Mouse (Mus musculus): ENCODE data around the gene Aatk. TPM values are rescaled to one million over a fixed set of nuclear protein-coding genes. Genes with fewer than 3 reads are reported as not detected.

Aatk gene
- polyA plus RNA-seq, 1 experiment from 2014 or later: 2.0 TPM

DNA sequence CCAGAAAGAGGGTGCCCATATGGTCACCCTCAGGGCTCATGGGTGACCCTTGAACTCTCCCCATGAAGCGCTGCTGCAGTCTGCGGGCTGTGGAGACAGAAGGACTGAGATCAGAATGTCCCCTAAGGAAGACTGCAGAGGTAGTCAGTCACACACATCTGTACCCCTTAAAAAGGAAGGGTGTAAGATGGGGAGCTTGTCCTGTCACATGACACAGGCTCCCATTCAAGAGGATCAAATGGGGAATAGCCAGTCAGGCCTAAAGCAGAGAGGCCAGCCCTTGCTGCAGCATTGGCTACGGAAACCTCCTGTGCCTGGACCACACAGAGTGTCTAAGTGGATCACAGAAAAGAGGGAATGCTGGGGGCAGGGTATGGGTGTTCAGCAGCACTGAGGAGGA is 13.5 kb downstream of the Aatk start:
- WGBS: 64% methylated on average over 3 of the region's 3 CpGs
- Histone ChIP-seq H3K9ac (ENCODE audit: low read length) (no peak overlapping the region), H3K4me2 (ENCODE audit: low read depth, low read length) (no peak overlapping the region), H3K4me3 (ENCODE audit: low read length) (no peak overlapping the region), H3K36me3 (ENCODE audit: control insufficient read depth, insufficient read depth, low read length) (no peaks in the 10 kb centered on the region), H3K27ac (ENCODE audit: low read length) (no peak overlapping the region), H3K4me1 (replicated peaks; ENCODE audit: control insufficient read depth, insufficient read depth, low read length) (peaks cover 5% of the 10 kb centered on the region; the same call in 1 of the 2 replicates), H3K9me3 (ENCODE audit: control insufficient read depth, low read length) (no peaks in the 10 kb centered on the region), H3K27me3 (ENCODE audit: control insufficient read depth, insufficient read depth, low read depth, low read length) (no peaks in the 10 kb centered on the region)
- ATAC-seq (ENCODE audit: low read depth): 0 out of 2 replicates have a peak, but pooled peaks have one; percentile 10

DNA sequence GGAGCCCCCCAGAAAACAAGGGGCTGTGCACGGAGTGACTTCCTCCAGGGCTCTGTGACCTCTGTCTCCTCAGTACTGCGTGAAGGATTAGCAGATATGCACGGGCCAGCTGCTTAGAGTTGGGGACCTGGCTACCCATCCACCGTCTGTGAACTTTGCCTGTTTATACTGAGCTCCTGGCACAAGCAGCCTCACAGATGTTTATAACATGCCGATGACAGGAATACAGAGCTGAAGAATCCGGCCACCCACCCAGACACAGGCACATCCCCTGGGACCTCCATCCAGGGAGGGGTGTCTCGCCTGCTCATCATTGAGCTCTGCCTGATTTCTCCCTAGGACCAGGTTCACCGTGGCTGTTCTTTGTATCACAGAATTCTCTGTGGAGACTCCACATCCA is 14.9 kb downstream of the Aatk start:
- ATAC-seq (ENCODE audit: low read depth): no peak
- WGBS: 33% methylated on average over 8 of the region's 8 CpGs
- Histone ChIP-seq H3K9ac (ENCODE audit: low read length) (no peak overlapping the region), H3K9me3 (ENCODE audit: control insufficient read depth, low read length) (no peaks in the 10 kb centered on the region), H3K4me3 (ENCODE audit: low read length) (no peak overlapping the region), H3K36me3 (ENCODE audit: control insufficient read depth, insufficient read depth, low read length) (no peaks in the 10 kb centered on the region), H3K27me3 (ENCODE audit: control insufficient read depth, insufficient read depth, low read depth, low read length) (no peaks in the 10 kb centered on the region), H3K4me2 (ENCODE audit: low read depth, low read length) (no peak overlapping the region), H3K4me1 (replicated peaks; ENCODE audit: control insufficient read depth, insufficient read depth, low read length) (peaks cover 5% of the 10 kb centered on the region; the same call in 1 of the 2 replicates), H3K27ac (ENCODE audit: low read length) (0 out of 2 replicates have a peak overlapping the region, but pooled peaks have one; percentile 16)

DNA sequence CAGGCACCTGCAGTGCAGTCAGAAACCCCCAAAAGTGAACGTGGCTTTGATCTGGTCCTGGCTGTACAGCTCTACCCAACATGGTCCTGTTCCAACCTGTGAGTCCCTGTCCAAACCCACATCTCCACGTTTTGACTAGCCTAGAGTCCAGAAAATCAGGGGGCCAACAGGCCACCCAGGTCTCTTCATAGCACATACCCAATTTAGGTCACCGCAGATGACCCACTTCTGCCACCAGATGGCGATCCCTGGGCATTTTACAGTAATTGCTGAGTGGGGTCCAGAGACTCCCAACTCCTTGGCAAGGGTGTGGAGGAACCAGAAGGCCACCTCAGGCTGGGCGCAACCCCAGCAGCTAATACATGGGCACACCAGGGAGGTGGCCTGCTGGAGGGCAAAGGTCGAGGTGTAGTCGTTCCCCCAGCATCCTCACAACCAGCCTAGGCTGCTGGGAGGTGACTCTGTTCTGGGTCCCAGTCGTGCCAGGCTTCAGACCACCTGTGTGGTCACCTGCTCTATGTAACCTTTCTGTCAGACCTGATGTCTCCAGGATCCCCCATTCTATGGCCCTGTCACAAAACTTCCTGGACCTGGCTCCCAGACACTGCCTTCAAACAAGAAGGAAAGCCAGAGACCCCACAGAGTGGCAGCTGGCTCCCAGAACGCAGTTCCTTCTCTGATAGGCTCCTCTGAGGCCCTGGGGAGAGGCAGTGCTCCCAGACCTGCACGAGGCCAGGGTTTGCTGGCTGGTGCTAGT is 16.6 kb downstream of the Aatk start:
- Histone ChIP-seq H3K27ac (ENCODE audit: low read length) (no peak overlapping the region), H3K4me2 (ENCODE audit: low read depth, low read length) (no peak overlapping the region), H3K27me3 (ENCODE audit: control insufficient read depth, insufficient read depth, low read depth, low read length) (no peaks in the 10 kb centered on the region), H3K9me3 (ENCODE audit: control insufficient read depth, low read length) (no peaks in the 10 kb centered on the region), H3K4me3 (ENCODE audit: low read length) (no peak overlapping the region), H3K4me1 (replicated peaks; ENCODE audit: control insufficient read depth, insufficient read depth, low read length) (peaks cover 5% of the 10 kb centered on the region; the same call in 1 of the 2 replicates), H3K36me3 (ENCODE audit: control insufficient read depth, insufficient read depth, low read length) (no peaks in the 10 kb centered on the region), H3K9ac (ENCODE audit: low read length) (no peak overlapping the region)
- 28% methylated on average over 10 of the region's 10 CpGs for WGBS
- peak; percentile 52 for ATAC-seq (ENCODE audit: low read depth)

DNA sequence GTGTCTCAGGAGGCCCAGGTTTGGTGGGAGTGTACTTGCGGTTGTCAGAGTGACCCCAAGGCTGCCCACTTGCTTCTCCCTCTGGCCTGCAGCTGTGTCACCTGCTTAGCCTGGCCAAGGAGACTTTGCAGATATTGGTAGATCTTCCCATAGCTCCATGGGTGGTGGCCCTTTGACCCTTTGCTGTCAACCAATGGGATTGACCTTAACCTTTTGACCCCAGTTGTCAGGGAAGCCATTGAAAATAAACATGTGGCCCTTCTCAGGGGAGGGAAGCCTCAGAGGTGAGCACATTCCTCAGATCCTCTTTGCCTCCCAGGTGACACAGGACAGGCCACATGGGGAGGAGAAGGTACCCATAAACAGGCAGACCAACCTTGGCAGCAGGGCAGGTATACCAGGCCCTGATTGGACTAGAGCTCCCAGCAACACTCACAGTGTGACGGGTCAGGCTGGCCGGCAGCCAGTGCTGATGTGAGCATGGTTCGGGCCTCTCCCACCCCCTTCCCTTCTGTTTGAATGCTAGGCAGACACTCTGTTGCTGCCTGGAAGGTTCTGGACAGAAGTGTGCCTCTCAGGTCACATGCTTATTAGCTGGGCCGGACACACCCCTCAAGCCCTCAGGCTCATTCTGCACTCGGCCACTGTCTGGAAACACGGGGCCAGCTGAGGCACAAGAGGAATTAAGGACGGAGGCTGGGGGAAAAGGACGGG is 17.4 kb downstream of the Aatk start:
- no peaks in the 10 kb centered on the region for H3K27me3 ChIP-seq (ENCODE audit: control insufficient read depth, insufficient read depth, low read depth, low read length)
- 0 out of 2 replicates have a peak, but pooled peaks have one; percentile 13 for ATAC-seq (ENCODE audit: low read depth)
- no peak overlapping the region for H3K4me3 ChIP-seq (ENCODE audit: low read length)
- no peaks in the 10 kb centered on the region for H3K36me3 ChIP-seq (ENCODE audit: control insufficient read depth, insufficient read depth, low read length)
- H3K9me3 ChIP-seq (ENCODE audit: control insufficient read depth, low read length): no peaks in the 10 kb centered on the region
- WGBS: 32% methylated on average over 9 of the region's 9 CpGs
- H3K4me2 ChIP-seq (ENCODE audit: low read depth, low read length): no peak overlapping the region
- peaks cover 5% of the 10 kb centered on the region; the same call in 1 of the 2 replicates for H3K4me1 ChIP-seq (replicated peaks; ENCODE audit: control insufficient read depth, insufficient read depth, low read length)
- H3K27ac ChIP-seq (ENCODE audit: low read length): no peak overlapping the region
- H3K9ac ChIP-seq (ENCODE audit: low read length): no peak overlapping the region

DNA sequence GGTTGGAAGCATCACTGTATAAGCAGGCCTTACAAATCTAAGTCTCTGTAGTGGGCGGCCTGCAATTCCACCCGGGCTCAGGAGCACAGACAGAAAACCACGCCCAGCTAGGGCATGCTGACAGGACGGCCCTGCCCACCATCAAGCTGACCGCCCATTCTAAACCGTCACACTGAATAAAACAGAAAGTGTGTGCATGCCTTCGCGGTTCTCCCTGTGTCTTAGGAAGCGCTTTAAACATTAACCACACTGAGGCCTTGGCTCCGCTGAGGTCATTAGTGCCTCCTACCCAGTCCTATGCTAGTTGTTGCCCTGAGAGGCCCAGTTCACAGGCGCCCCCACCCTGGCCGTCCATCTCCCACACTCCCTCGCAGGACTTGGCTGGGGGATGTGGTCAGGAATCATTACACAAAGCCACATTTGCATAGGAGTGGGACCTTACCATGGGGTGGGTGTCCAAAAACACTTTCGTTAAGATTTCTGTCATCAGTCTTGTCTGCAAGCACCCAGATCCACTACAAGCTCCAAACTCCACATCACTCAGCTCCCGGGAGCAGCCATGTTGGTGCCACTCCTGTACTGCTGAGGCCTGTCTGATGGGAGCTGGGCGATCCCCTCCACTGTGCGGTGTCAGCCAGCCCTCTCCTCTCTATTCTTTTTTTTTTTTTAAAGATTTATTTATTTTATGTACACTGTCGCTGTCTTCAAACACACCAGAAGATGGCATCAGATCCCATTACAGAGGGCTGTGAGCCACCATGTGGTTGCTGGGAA is 18.5 kb downstream of the Aatk start:
- Histone ChIP-seq H3K27me3 (ENCODE audit: control insufficient read depth, insufficient read depth, low read depth, low read length) (no peaks in the 10 kb centered on the region), H3K9me3 (ENCODE audit: control insufficient read depth, low read length) (no peaks in the 10 kb centered on the region), H3K4me2 (ENCODE audit: low read depth, low read length) (no peak overlapping the region), H3K4me3 (ENCODE audit: low read length) (no peak overlapping the region), H3K27ac (ENCODE audit: low read length) (no peak overlapping the region), H3K9ac (ENCODE audit: low read length) (no peak overlapping the region), H3K36me3 (ENCODE audit: control insufficient read depth, insufficient read depth, low read length) (no peaks in the 10 kb centered on the region), H3K4me1 (replicated peaks; ENCODE audit: control insufficient read depth, insufficient read depth, low read length) (peaks cover 5% of the 10 kb centered on the region; the same call in 1 of the 2 replicates)
- peak; percentile 39; the same call in 1 of the 2 replicates for ATAC-seq (ENCODE audit: low read depth)
- 49% methylated on average over 18 of the region's 18 CpGs for WGBS

DNA sequence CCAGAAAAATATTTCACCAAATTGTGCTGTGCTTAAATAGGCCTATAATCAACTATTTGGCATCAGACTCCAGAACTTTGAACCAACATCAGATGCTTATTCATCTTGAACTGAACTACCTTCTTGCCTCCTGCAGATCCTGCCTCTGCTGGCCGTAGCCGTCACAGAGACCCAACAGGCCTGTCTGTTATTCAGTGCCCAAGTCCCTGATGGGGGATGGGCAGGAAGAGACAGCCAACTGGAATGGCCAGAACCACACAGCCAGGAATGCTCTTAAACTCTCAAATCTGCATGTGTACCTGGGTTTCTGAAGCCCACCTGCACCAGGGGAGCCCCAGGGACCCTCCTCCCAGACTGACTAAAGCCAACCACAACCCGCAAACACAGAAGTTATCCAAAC is 20.0 kb downstream of the Aatk start:
- ATAC-seq (ENCODE audit: low read depth): no peak
- Histone ChIP-seq H3K4me3 (ENCODE audit: low read length) (no peak overlapping the region), H3K36me3 (ENCODE audit: control insufficient read depth, insufficient read depth, low read length) (no peaks in the 10 kb centered on the region), H3K9me3 (ENCODE audit: control insufficient read depth, low read length) (no peaks in the 10 kb centered on the region), H3K27ac (ENCODE audit: low read length) (no peak overlapping the region), H3K27me3 (ENCODE audit: control insufficient read depth, insufficient read depth, low read depth, low read length) (no peaks in the 10 kb centered on the region), H3K9ac (ENCODE audit: low read length) (no peak overlapping the region), H3K4me2 (ENCODE audit: low read depth, low read length) (no peak overlapping the region), H3K4me1 (replicated peaks; ENCODE audit: control insufficient read depth, insufficient read depth, low read length) (peaks cover 5% of the 10 kb centered on the region; the same call in 1 of the 2 replicates)
- 67% methylated on average over 3 of the region's 3 CpGs for WGBS

DNA sequence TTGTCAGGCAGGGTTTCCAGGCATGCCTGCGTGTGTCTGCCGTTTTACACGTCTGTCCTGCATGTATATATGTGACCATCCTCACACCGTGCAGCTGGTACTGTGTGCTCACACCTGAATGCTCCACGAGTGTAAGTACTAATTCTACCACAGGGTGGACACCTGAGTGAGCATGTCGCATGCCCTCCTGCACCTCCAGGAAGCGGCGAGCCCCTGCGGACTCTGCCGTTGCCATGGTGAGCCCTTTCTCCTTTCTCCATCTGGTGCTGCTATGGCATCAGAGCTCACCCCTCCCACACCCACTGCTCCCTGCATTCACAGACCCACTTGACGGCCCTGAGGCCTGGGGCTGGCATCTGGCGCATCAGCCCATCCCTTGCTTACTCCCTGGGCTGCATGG is 24.1 kb downstream of the Aatk start:
- 0 out of 2 replicates have a peak, but pooled peaks have one; percentile 5 for ATAC-seq (ENCODE audit: low read depth)
- H3K4me1 ChIP-seq (replicated peaks; ENCODE audit: control insufficient read depth, insufficient read depth, low read length): no peaks in the 10 kb centered on the region
- H3K36me3 ChIP-seq (ENCODE audit: control insufficient read depth, insufficient read depth, low read length): no peaks in the 10 kb centered on the region
- no peak overlapping the region for H3K4me2 ChIP-seq (ENCODE audit: low read depth, low read length)
- no peaks in the 10 kb centered on the region for H3K9me3 ChIP-seq (ENCODE audit: control insufficient read depth, low read length)
- 63% methylated on average over 12 of the region's 12 CpGs for WGBS
- H3K27ac ChIP-seq (ENCODE audit: low read length): no peak overlapping the region
- H3K9ac ChIP-seq (ENCODE audit: low read length): no peak overlapping the region
- no peak overlapping the region for H3K4me3 ChIP-seq (ENCODE audit: low read length)
- no peaks in the 10 kb centered on the region for H3K27me3 ChIP-seq (ENCODE audit: control insufficient read depth, insufficient read depth, low read depth, low read length)

DNA sequence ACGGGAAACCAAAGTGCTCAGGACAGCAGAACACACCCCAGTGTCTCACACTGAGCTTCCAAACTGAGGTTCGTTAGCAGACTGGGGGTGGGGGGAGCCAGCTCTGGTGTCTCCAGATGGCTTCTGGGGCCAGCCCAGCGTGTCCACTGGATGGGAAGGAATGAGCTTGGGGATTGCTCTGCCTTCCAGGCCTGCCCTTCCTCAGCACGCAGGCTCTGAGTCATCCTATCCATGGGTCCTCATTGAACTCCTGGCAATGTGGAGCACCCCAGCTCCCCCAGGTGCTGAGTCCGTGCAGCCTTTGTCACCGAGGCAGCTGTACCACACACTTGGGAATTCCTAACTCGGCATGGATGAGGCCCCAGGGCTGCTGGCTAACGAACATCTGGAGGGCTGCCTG is 24.8 kb downstream of the Aatk start:
- Histone ChIP-seq H3K9me3 (ENCODE audit: control insufficient read depth, low read length) (no peaks in the 10 kb centered on the region), H3K27ac (ENCODE audit: low read length) (no peak overlapping the region), H3K36me3 (ENCODE audit: control insufficient read depth, insufficient read depth, low read length) (no peaks in the 10 kb centered on the region), H3K4me1 (replicated peaks; ENCODE audit: control insufficient read depth, insufficient read depth, low read length) (no peaks in the 10 kb centered on the region), H3K27me3 (ENCODE audit: control insufficient read depth, insufficient read depth, low read depth, low read length) (no peaks in the 10 kb centered on the region), H3K9ac (ENCODE audit: low read length) (no peak overlapping the region), H3K4me2 (ENCODE audit: low read depth, low read length) (no peak overlapping the region), H3K4me3 (ENCODE audit: low read length) (no peak overlapping the region)
- WGBS: 65% methylated on average over 8 of the region's 8 CpGs
- no peak for ATAC-seq (ENCODE audit: low read depth)

DNA sequence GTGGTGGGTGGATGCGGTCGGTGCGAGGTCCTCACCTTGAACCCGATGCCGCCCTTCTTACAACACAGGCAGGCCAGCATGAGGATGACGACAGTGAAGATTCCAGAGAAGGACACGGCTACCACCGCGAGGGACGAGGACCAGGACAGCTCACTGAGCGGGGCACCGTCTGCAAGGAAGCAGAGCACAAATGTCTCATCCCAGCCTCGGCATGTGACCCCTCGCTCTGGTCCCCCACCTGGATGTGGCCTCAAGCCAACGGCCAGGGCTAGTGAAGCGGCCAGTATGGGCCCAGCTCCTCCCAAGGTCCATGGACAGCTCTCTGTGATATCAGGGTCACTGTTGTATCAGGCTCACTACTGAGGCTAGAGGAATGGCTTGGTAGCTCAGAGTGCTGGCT is 25.6 kb downstream of the Aatk start:
- H3K27me3 ChIP-seq (ENCODE audit: control insufficient read depth, insufficient read depth, low read depth, low read length): no peaks in the 10 kb centered on the region
- no peak overlapping the region for H3K4me3 ChIP-seq (ENCODE audit: low read length)
- H3K9me3 ChIP-seq (ENCODE audit: control insufficient read depth, low read length): no peaks in the 10 kb centered on the region
- H3K9ac ChIP-seq (ENCODE audit: low read length): no peak overlapping the region
- no peaks in the 10 kb centered on the region for H3K36me3 ChIP-seq (ENCODE audit: control insufficient read depth, insufficient read depth, low read length)
- no peak overlapping the region for H3K4me2 ChIP-seq (ENCODE audit: low read depth, low read length)
- no peak overlapping the region for H3K27ac ChIP-seq (ENCODE audit: low read length)
- ATAC-seq (ENCODE audit: low read depth): no peak
- no peaks in the 10 kb centered on the region for H3K4me1 ChIP-seq (replicated peaks; ENCODE audit: control insufficient read depth, insufficient read depth, low read length)
- WGBS: 89% methylated on average over 16 of the region's 16 CpGs

Data from lung, embryonic 16.5 days (tissue).